Mouse (Mus musculus) E14TG2a.4 (cell line): Measurements from ENCODE around the gene Ube2q2.
"Not testable (repeated sequence)": the region's sequence is repeated elsewhere in the genome, so short reads cannot be mapped to it uniquely, and the experiment has no call there.

Experiments used
- H3K27me3 ChIP-seq: 2 replicates; pipeline ENCODE4 v1.6.1; 2014; ENCODE audit warnings: low read length, control low read depth; ENCODE audit not compliant: insufficient read depth
- H3K36me3 ChIP-seq: 2 replicates; pipeline ENCODE4 v1.6.1; 2014; ENCODE audit warnings: low read length, control low read depth; ENCODE audit not compliant: insufficient read depth
- H3K4me1 ChIP-seq: replicated peaks from 2 replicates; pipeline ENCODE4 v1.6.1; 2014; ENCODE audit warnings: low read depth, low read length, control low read depth
- H3K4me3 ChIP-seq: replicated peaks from 2 replicates; pipeline ENCODE4 v1.5.1; 2014; ENCODE audit warnings: mild to moderate bottlenecking, low read length
- H3K9me3 ChIP-seq: 2 replicates; pipeline ENCODE4 v1.6.1; 2014; ENCODE audit warnings: low read length, control low read depth
- CTCF ChIP-seq: conservative IDR thresholded peaks from 2 replicates; pipeline ENCODE4 v1.5.1; 2014; ENCODE audit warnings: low read length
- NANOG ChIP-seq: IDR thresholded peaks from 2 replicates; pipeline ENCODE4 v1.6.1; 2014; ENCODE audit warnings: borderline replicate concordance, low read length, mixed read lengths
- POU5F1 ChIP-seq: IDR thresholded peaks from 2 replicates; pipeline ENCODE4 v1.6.1; 2014; ENCODE audit warnings: low read length, borderline replicate concordance

Gene Ube2q2

GRCm38 (mm10) chr9:55250595-55251247 is 102.1 kb downstream of the Ube2q2 start:
- Histone ChIP-seq H3K36me3 (no peaks in the 10 kb centered on the region), H3K4me1 (no peaks in the 10 kb centered on the region), H3K4me3 (no peak overlapping the region), H3K27me3 (no peaks in the 10 kb centered on the region), H3K9me3 (no peaks in the 10 kb centered on the region)
- no peak for TF ChIP-seq POU5F1
- no peak for TF ChIP-seq NANOG
- TF ChIP-seq CTCF = no peak

GRCm38 (mm10) chr9:55252097-55252496 is 103.4 kb downstream of the Ube2q2 start:
- TF ChIP-seq CTCF = peak; percentile 23; the same call in 1 of the 2 replicates
- H3K27me3 ChIP-seq = not testable (repeated sequence)

GRCm38 (mm10) chr9:55253849-55254248 is 105.2 kb downstream of the Ube2q2 start:
- Histone ChIP-seq H3K4me3 (no peak overlapping the region), H3K4me1 (no peaks in the 10 kb centered on the region), H3K36me3 (no peaks in the 10 kb centered on the region), H3K27me3 (no peaks in the 10 kb centered on the region), H3K9me3 (no peaks in the 10 kb centered on the region)
- no peak for TF ChIP-seq POU5F1
- TF ChIP-seq CTCF = no peak
- no peak for TF ChIP-seq NANOG

More at GRCm38 (mm10) chr9:55252097-55252496, 103.4 kb downstream of the Ube2q2 start:
- not testable (repeated sequence) for H3K36me3 ChIP-seq, H3K4me3 ChIP-seq, H3K4me1 ChIP-seq, H3K9me3 ChIP-seq

- no peak overlapping the region for H3K4me3 ChIP-seq
- no peaks in the 10 kb centered on the region for H3K4me1 ChIP-seq
- no peaks in the 10 kb centered on the region for H3K36me3 ChIP-seq
- H3K9me3 ChIP-seq = no peaks in the 10 kb centered on the region
- TF ChIP-seq POU5F1 (no peak), CTCF (no peak), NANOG (no peak)
- H3K27me3 ChIP-seq = no peaks in the 10 kb centered on the region
Observed at GRCm38 (mm10) chr9:55255056-55255455, 106.4 kb downstream of the Ube2q2 start.

GRCm38 (mm10) chr9:55255604-55256003 is 107.0 kb downstream of the Ube2q2 start:
- Histone ChIP-seq H3K9me3 (no peaks in the 10 kb centered on the region), H3K27me3 (no peaks in the 10 kb centered on the region), H3K36me3 (no peaks in the 10 kb centered on the region), H3K4me3 (no peak overlapping the region), H3K4me1 (no peaks in the 10 kb centered on the region)
- no peak for TF ChIP-seq POU5F1
- no peak for TF ChIP-seq NANOG
- TF ChIP-seq CTCF = no peak

GRCm38 (mm10) chr9:55257105-55257504 is 108.5 kb downstream of the Ube2q2 start:
- TF ChIP-seq NANOG (no peak), CTCF (no peak), POU5F1 (no peak)
- Histone ChIP-seq H3K36me3 (no peaks in the 10 kb centered on the region), H3K4me1 (no peaks in the 10 kb centered on the region), H3K4me3 (no peak overlapping the region), H3K27me3 (no peaks in the 10 kb centered on the region), H3K9me3 (no peaks in the 10 kb centered on the region)
